Mouse (Mus musculus) forebrain, embryonic 12.5 days (tissue): Measurements from ENCODE around the gene Olfr547. TPM values are rescaled to one million over a fixed set of nuclear protein-coding genes. Genes with fewer than 3 reads are reported as not detected.

Source experiments
- ATAC-seq: fragments of 200-750 bp; cut with Nextera tagmentation; 2 replicates; pipeline ENCODE4 v1.8.0; 2017; ENCODE audit warnings: moderate TSS enrichment; ENCODE audit not compliant: low FRiP score
- H3K27ac ChIP-seq: fragments of 300-500 bp; sonication (generic); 2 replicates; pipeline ENCODE4 v1.5.1; 2016; ENCODE audit warnings: mild to moderate bottlenecking
- H3K27me3 ChIP-seq: fragments of 300-500 bp; sonication (generic); 2 replicates; pipeline ENCODE4 v1.6.1; 2016; ENCODE audit warnings: mild to moderate bottlenecking
- H3K36me3 ChIP-seq: fragments of 300-500 bp; sonication (generic); replicated peaks from 2 replicates; pipeline ENCODE4 v1.6.1; 2016; ENCODE audit warnings: mild to moderate bottlenecking
- H3K4me1 ChIP-seq: fragments of 300-500 bp; sonication (generic); 2 replicates; pipeline ENCODE4 v1.6.1; 2016
- H3K4me2 ChIP-seq: fragments of 300-500 bp; sonication (generic); 2 replicates; pipeline ENCODE4 v1.6.1; 2016; ENCODE audit warnings: mild to moderate bottlenecking, moderate library complexity
- H3K4me3 ChIP-seq: fragments of 300-500 bp; sonication (generic); replicated peaks from 2 replicates; pipeline ENCODE4 v1.5.1; 2016; ENCODE audit warnings: mild to moderate bottlenecking
- H3K9ac ChIP-seq: fragments of 300-500 bp; sonication (generic); 2 replicates; pipeline ENCODE4 v1.6.1; 2016; ENCODE audit warnings: mild to moderate bottlenecking
- H3K9me3 ChIP-seq: fragments of 300-500 bp; sonication (generic); 2 replicates; pipeline ENCODE4 v1.6.1; 2016
- WGBS: fragments of 180-500 bp; shearing (Covaris S2); methylation state at CpG from one replicate; pipeline ENCODE4 v1.1.7; 2016; 5-methylcytosine and 5-hydroxymethylcytosine counted together
- polyA plus RNA-seq: library from polyadenylated mRNA; unstranded; fragments of >200 nt; fragmentation: Nextera tagmentation; extraction: Ambion mirVana; gene quantifications from 2 replicates; pipeline ENCODE4 v1.2.1, GENCODE M21; 2016

Gene Olfr547
- polyA plus RNA-seq, 1 experiment from 2014 or later = not detected

DNA sequence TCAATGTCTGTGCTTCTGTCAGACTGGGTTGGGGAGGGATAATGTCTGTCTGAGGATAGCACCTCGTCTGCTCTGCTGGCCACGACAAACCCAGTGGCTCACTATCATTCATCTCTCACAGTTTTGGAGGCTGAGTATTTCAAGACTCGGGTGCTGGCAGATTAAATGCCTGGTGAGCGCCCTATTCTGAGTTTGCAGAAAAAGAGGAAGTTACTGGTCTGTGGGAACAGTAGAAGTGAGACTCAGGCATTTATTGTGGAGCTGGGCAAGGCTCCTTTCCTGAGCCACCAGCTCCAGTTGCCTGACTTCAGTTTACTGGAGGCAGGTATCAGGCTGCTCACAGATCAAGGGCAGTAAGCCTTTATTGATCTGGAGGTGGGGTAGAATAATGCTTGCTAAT lies 20.4 kb upstream of the Olfr547 start:
- Histone ChIP-seq H3K4me2 (no peak overlapping the region), H3K36me3 (no peaks in the 10 kb centered on the region), H3K4me3 (no peak overlapping the region), H3K9me3 (no peaks in the 10 kb centered on the region), H3K27me3 (peaks cover 40% of the 10 kb centered on the region), H3K4me1 (peaks cover 4% of the 10 kb centered on the region; the same call in 1 of the 2 replicates), H3K9ac (no peak overlapping the region), H3K27ac (no peak overlapping the region)
- no peak for ATAC-seq
- 78% methylated on average over 4 of the region's 4 CpGs for whole genome bisulfite sequencing

DNA sequence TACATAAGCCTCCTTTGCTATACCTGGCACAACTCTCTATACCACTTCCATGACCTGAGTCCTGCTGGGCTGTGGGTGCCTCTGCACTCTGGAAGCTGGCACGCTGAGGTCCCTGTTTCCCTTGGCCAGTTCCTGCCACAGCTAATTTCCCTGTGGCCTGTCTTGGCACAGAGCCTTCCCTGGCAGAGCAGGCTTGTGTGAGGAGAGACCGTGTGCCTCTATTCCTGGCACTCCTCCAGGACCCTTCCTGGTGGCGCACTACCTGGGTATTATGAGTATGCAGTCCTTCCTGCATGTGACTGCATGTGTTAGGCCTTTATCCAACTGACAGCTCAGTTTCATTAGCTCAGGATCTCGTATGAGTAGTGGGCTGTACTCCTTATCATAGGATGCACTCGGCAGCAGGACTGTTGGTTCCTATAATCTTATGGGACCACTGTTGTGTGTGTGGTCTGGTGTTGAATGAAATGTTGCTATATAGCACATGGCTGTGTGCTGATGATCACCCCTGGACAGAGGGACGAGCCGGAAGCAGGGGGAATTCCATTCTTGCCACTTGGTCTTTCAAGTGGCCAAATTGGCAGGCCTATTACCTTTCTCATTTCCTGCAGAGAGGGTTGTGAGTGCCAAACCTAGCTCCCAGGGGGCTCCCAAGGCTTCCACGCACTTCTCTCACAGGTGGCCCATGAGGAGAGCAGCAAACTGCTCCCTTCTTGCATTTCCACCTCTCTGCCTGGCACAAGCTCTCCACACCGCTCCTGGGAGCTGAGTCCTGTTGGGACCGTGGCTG lies 18.1 kb upstream of the Olfr547 start:
- no peak overlapping the region for H3K9ac ChIP-seq
- 79% methylated on average over 10 of the region's 10 CpGs for WGBS
- H3K36me3 ChIP-seq = no peaks in the 10 kb centered on the region
- no peak overlapping the region for H3K4me2 ChIP-seq
- no peak overlapping the region for H3K27ac ChIP-seq
- H3K27me3 ChIP-seq = peaks cover 38% of the 10 kb centered on the region
- no peaks in the 10 kb centered on the region for H3K9me3 ChIP-seq
- H3K4me1 ChIP-seq = peaks cover 4% of the 10 kb centered on the region; the same call in 1 of the 2 replicates
- no peak for ATAC-seq
- H3K4me3 ChIP-seq = no peak overlapping the region

DNA sequence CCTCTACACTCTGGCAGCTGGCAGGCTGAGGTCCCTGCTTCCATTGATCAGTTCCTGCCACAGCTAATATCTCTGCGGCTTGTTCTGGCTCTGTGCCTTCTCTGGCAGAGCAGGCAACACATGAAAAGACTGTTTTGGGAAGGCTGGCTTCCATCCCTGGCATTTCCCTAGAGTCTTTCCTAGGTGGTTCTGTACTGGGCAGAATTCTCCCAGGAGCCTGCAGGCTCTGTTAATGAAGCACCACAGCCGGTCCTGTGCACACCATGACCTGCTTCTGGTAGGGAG lies 17.6 kb upstream of the Olfr547 start:
- no peak overlapping the region for H3K9ac ChIP-seq
- WGBS = 86% methylated on average over 2 of the region's 2 CpGs
- no peak overlapping the region for H3K4me3 ChIP-seq
- H3K4me2 ChIP-seq = no peak overlapping the region
- no peaks in the 10 kb centered on the region for H3K9me3 ChIP-seq
- no peak overlapping the region for H3K27ac ChIP-seq
- H3K36me3 ChIP-seq = no peaks in the 10 kb centered on the region
- ATAC-seq = no peak
- H3K4me1 ChIP-seq = peaks cover 4% of the 10 kb centered on the region; the same call in 1 of the 2 replicates
- H3K27me3 ChIP-seq = peaks cover 33% of the 10 kb centered on the region

DNA sequence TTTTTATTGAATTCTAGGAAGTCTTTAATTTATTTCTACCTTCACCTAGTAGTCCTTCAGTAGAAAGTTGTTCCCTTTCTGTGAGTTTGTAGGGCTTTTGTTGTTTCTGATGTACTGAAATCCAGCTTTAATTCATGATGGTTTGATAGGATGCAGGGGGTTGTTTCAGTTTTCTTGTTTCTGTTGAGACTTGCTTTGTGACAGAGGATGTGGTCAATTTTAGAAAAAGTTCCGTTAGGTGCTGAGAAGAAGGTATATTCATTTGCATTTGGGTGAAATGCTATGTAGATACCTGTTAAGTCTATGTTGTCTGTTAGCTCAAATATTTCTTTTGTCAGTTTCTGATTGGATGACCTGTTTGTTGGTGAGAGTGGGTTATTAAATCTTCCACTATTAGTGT lies 5.5 kb upstream of the Olfr547 start:
- Histone ChIP-seq H3K9me3 (no peaks in the 10 kb centered on the region), H3K4me2 (no peak overlapping the region), H3K27me3 (no peaks in the 10 kb centered on the region), H3K9ac (no peak overlapping the region), H3K4me3 (no peak overlapping the region), H3K27ac (no peak overlapping the region), H3K4me1 (no peaks in the 10 kb centered on the region), H3K36me3 (no peaks in the 10 kb centered on the region)
- no peak for ATAC-seq
- 90% methylated on average over 1 of the region's 1 CpGs for WGBS

- Histone ChIP-seq H3K9ac (no peak within 1 kb of the TSS), H3K36me3 (no peaks in the 10 kb centered on the region), H3K4me1 (no peaks in the 10 kb centered on the region), H3K27me3 (no peaks in the 10 kb centered on the region), H3K27ac (no peak within 1 kb of the TSS), H3K4me2 (no peak within 1 kb of the TSS), H3K4me3 (no peak within 1 kb of the TSS), H3K9me3 (no peaks in the 10 kb centered on the region)
- no peak for ATAC-seq
- WGBS = 84% methylated on average over 2 of the region's 2 CpGs
These were observed 6.0 kb downstream of the Olfr547 start, which contains the start of gene Olfr548-ps1 for GRCm38 (mm10) chr7:102540596-102540995. Olfr548-ps1 (plus strand) TSS chr7:102540896.

GRCm38 (mm10) chr7:102541251-102541650 lies 6.7 kb downstream of the Olfr547 start:
- no peak for ATAC-seq
- Histone ChIP-seq H3K4me2 (no peak overlapping the region), H3K4me1 (no peaks in the 10 kb centered on the region), H3K4me3 (no peak overlapping the region), H3K9ac (no peak overlapping the region), H3K27me3 (no peaks in the 10 kb centered on the region), H3K9me3 (no peaks in the 10 kb centered on the region), H3K27ac (no peak overlapping the region), H3K36me3 (no peaks in the 10 kb centered on the region)
- WGBS = 66% methylated on average over 3 of the region's 3 CpGs

- no peak within 1 kb of the TSS for H3K4me3 ChIP-seq
- WGBS = 88% methylated on average over 3 of the region's 3 CpGs
- H3K9me3 ChIP-seq = no peaks in the 10 kb centered on the region
- H3K36me3 ChIP-seq = no peaks in the 10 kb centered on the region
- H3K27ac ChIP-seq = no peak within 1 kb of the TSS
- ATAC-seq = no peak
- H3K4me1 ChIP-seq = no peaks in the 10 kb centered on the region
- H3K4me2 ChIP-seq = no peak within 1 kb of the TSS
- no peak within 1 kb of the TSS for H3K9ac ChIP-seq
- H3K27me3 ChIP-seq = no peaks in the 10 kb centered on the region
These were observed 15.0 kb downstream of the Olfr547 start, which contains the start of gene Olfr549 for GRCm38 (mm10) chr7:102549570-102549969. Olfr549 (plus strand) TSS chr7:102549870.

DNA sequence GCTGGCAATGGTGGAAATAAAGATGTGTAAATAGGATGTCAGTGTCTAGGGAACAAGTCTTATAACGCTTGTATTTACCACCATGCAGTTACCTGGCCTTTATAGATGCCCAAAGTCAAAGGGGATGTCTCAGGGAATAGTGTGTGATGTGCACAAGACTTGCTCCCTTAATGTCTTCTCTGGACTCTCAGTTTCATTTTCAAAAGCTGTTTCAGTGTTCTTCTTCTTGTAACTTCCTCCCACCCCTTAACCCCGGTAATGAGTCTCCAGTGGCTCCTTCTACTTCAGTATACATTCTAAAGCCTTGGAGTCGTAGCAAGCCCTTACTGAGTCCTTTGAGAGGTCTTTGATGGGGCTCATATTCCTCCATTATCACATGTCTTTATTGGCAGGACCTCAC lies 18.7 kb downstream of the Olfr547 start:
- Histone ChIP-seq H3K4me2 (no peak overlapping the region), H3K4me1 (no peaks in the 10 kb centered on the region), H3K27ac (no peak overlapping the region), H3K4me3 (no peak overlapping the region), H3K9me3 (no peaks in the 10 kb centered on the region), H3K27me3 (no peaks in the 10 kb centered on the region), H3K36me3 (no peaks in the 10 kb centered on the region), H3K9ac (no peak overlapping the region)
- WGBS = 76% methylated on average over 3 of the region's 3 CpGs
- ATAC-seq = no peak

DNA sequence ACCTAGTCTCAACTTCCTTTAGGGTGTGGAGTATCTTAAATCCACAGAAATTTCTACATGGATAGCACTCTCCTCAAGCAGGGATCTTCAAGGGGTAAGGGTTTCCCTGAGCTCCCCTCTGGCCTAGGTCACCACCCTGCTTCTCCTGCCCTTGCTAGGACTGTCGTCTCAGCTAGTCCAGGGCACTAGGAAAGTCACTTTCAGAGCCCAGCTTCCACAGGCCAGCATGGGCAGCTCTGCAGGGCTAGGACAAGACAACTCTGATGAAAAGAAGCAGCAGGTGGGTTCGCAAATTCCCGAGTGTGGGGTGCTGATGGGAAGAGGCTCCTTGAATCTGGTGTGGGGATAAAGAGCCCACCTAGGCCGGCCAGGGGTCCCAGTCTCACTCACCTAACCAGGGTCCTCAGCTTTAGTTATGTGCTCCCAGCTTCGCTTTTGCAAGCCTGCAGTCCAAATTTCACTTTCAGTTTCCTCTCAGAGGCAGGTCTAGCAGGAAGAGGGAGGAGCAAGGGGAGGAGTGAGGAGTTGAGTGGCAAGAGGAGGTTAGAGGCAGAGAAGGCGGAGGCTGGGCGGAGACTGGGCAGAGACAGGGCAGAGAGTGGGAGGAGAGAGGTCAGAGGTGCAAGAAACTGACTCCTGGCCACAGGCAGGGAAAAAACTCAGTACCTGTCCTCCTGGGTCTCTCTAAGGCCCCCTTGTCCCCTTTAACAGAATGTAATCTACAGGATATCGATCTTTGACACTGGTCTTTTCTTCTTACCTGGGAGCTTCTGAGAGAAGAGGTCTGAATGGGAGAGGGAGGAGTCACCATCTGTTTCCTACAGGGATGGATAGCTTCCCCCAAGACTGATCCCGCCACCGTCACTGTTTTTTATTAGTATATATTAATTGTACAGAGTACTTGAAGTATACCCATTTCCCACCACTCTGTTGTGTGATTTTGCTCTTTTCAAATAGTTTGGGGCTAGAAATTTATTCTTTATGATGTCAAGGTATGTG lies 30.7 kb downstream of the Olfr547 start, which contains the start of gene Trim21:
Gene Trim21, minus strand, starts transcription at position 488 of the 999 bp plus-strand sequence.
- ATAC-seq = no peak; the same call in 1 of the 2 replicates

DNA sequence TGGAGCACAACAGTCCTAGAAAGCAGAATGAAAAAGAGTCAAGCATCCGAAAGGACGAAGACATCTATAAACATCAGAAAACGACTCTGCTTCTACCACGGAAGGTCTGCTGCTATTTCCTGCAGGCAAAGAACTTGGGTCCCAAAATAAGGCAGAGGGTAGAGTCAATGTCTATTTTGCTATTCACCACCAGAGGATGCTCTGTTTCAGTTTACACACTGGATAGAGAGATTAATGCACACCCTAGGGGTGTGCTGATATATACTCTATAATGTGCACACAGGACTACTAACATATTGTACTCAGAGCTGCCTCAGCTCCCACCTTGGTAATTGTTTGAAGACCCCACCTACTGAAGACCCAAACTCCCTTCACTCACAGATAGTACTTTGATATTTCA lies 31.7 kb downstream of the Olfr547 start:
- WGBS = 92% methylated on average over 4 of the region's 4 CpGs
- Histone ChIP-seq H3K36me3 (no peaks in the 10 kb centered on the region), H3K4me2 (no peak overlapping the region), H3K27ac (no peak overlapping the region), H3K4me1 (0 out of 2 replicates have a peak, but pooled peaks cover 6% of the 10 kb centered on the region), H3K4me3 (no peak overlapping the region), H3K9ac (no peak overlapping the region), H3K9me3 (no peaks in the 10 kb centered on the region), H3K27me3 (no peaks in the 10 kb centered on the region)
- ATAC-seq = no peak

More for the DNA sequence above, 30.7 kb downstream of the Olfr547 start, which contains the start of gene Trim21:
- peaks cover 6% of the 10 kb centered on the region; the same call in 1 of the 2 replicates for H3K4me1 ChIP-seq
- H3K27ac ChIP-seq = no peak within 1 kb of the TSS
- no peak within 1 kb of the TSS for H3K9ac ChIP-seq
- H3K4me2 ChIP-seq = peak within 1 kb of the TSS; percentile 42
- H3K9me3 ChIP-seq = no peaks in the 10 kb centered on the region
- 28% methylated on average over 10 of the region's 10 CpGs for WGBS
- no peaks in the 10 kb centered on the region for H3K27me3 ChIP-seq
- no peaks in the 10 kb centered on the region for H3K36me3 ChIP-seq
- H3K4me3 ChIP-seq = peak within 1 kb of the TSS; percentile 32

DNA sequence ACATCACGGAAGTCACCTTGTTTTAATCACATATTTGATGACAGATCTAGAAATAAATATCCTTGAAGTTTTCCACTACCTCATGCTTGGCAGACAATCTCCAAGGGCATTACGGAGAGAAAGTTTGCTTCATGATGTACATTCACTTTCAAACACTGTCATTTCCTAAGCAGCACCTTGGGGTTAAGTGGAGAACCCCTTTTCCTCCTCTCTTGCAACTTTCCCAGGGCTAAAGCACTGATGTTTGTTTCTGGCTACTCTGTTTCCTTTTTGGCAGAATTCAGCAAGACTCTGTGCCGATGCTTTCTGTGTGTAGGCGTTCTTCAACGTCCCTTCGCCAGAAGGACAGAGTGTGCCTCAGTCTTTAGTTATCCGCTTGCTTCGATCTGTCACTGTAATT lies 36.6 kb downstream of the Olfr547 start, which contains the start of gene Olfr550:
Gene Olfr550, plus strand, starts transcription at position 301 of the 400 bp plus-strand sequence.
- WGBS = 91% methylated on average over 8 of the region's 8 CpGs
- H3K4me3 ChIP-seq = no peak within 1 kb of the TSS

More for the DNA sequence above, 36.6 kb downstream of the Olfr547 start, which contains the start of gene Olfr550:
- Histone ChIP-seq H3K4me1 (peaks cover 8% of the 10 kb centered on the region; the same call in 1 of the 2 replicates), H3K4me2 (no peak within 1 kb of the TSS), H3K9me3 (no peaks in the 10 kb centered on the region), H3K36me3 (no peaks in the 10 kb centered on the region), H3K27me3 (no peaks in the 10 kb centered on the region), H3K9ac (no peak within 1 kb of the TSS), H3K27ac (no peak within 1 kb of the TSS)
- ATAC-seq = no peak
